Comparison of ENCODE assay signal across 22 mouse cellular contexts in the genomic region with DNA sequence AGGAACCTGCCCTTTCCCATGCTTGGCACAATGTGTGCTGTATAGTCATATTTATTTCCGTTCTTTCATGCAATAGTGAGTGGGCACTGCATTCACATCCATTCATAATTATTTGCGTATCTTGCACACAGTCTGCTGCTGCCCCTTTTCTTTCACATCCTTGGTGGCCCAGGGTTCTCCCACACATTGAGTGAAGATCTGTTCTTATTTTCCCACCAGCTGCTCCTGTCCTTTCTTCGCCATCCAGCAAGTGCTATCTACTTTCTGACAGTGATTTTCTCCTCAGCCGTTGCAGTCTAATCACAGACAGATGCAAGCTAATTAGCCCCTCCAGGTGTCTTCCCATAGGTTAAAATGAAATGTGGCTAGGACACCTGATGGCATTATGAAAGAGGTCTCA.
A peak's percentile ranks its signal among the peaks of the same experiment; 100 is the strongest.
DNase-seq lines count a peak whose midpoint lies in the region; ATAC-seq and TF ChIP-seq lines count a peak whose summit lies in the region.
"Had no signal": no experiment of that assay in that cellular context is flagged by ENCODE, and none has a peak within 500 bp of the region (broad histone marks: within the 10 kb centered on the region; RNA-seq: fewer than 3 reads in every experiment).

No protein-coding gene starts in this region.

- peak overlapping the region; percentile 42; the same call in 1 of the 2 replicates for H3K27ac ChIP-seq in forebrain, embryonic 12.5 days
- no peak overlapping the region for H3K27ac ChIP-seq in forebrain, embryonic 16.5 days (ENCODE audit: low read length)
- H3K27ac ChIP-seq in hindbrain, postnatal 0 days = no peak overlapping the region
- no peak overlapping the region for H3K27ac ChIP-seq in hindbrain, embryonic 10.5 days
- H3K27ac ChIP-seq: heart, embryonic 10.5 days; intestine, embryonic 15.5 days; limb, embryonic 12.5 days; midbrain, embryonic 10.5 days had no signal

- 61% methylated on average over 4 of the region's 4 CpGs for WGBS in forebrain, embryonic 12.5 days
- 45% methylated on average over 4 of the region's 4 CpGs for WGBS in forebrain, embryonic 16.5 days
- WGBS in hindbrain, postnatal 0 days = 45% methylated on average over 4 of the region's 4 CpGs
- WGBS in hindbrain, embryonic 10.5 days = 70% methylated on average over 4 of the region's 4 CpGs

- peak; percentile 63; the same call in 1 of the 2 replicates for ATAC-seq in forebrain, embryonic 12.5 days (ENCODE audit: low FRiP score)
- no peak for ATAC-seq in forebrain, embryonic 16.5 days
- ATAC-seq in hindbrain, postnatal 0 days = peak; percentile 66; the same call in 1 of the 2 replicates
- ATAC-seq: intestine, embryonic 15.5 days; liver, postnatal 0 days; lung, postnatal 0 days had no signal

- no peaks in the 10 kb centered on the region for H3K36me3 ChIP-seq in forebrain, embryonic 12.5 days (replicated peaks)
- H3K36me3 ChIP-seq in forebrain, embryonic 16.5 days (ENCODE audit: control insufficient read depth, insufficient read depth) = no peaks in the 10 kb centered on the region
- H3K36me3 ChIP-seq in hindbrain, postnatal 0 days (ENCODE audit: insufficient read depth, low read length) = no peaks in the 10 kb centered on the region
- no peaks in the 10 kb centered on the region for H3K36me3 ChIP-seq in hindbrain, embryonic 10.5 days
- H3K36me3 ChIP-seq: heart, embryonic 10.5 days; intestine, embryonic 15.5 days; limb, embryonic 12.5 days; midbrain, embryonic 10.5 days had no signal

- H3K4me3 ChIP-seq in forebrain, embryonic 12.5 days (replicated peaks) = no peak overlapping the region
- H3K4me3 ChIP-seq in forebrain, embryonic 16.5 days (replicated peaks; ENCODE audit: low read length) = no peak overlapping the region
- no peak overlapping the region for H3K4me3 ChIP-seq in hindbrain, postnatal 0 days (ENCODE audit: low read length)
- H3K4me3 ChIP-seq in hindbrain, embryonic 10.5 days = no peak overlapping the region
- H3K4me3 ChIP-seq: heart, embryonic 10.5 days; intestine, embryonic 15.5 days; limb, embryonic 12.5 days; midbrain, embryonic 10.5 days had no signal

- H3K9ac ChIP-seq in forebrain, embryonic 12.5 days = no peak overlapping the region
- H3K9ac ChIP-seq in forebrain, embryonic 16.5 days (replicated peaks; ENCODE audit: low read depth, low read length) = no peak overlapping the region
- no peak overlapping the region for H3K9ac ChIP-seq in hindbrain, postnatal 0 days (replicated peaks; ENCODE audit: low read length)
- H3K9ac ChIP-seq: intestine, embryonic 15.5 days; limb, embryonic 12.5 days; liver, postnatal 0 days had no signal

- H3K9me3 ChIP-seq in forebrain, embryonic 12.5 days = no peaks in the 10 kb centered on the region
- H3K9me3 ChIP-seq in forebrain, embryonic 16.5 days (ENCODE audit: control insufficient read depth, low read length) = no peaks in the 10 kb centered on the region
- no peaks in the 10 kb centered on the region for H3K9me3 ChIP-seq in hindbrain, postnatal 0 days (ENCODE audit: low read length)
- H3K9me3 ChIP-seq in hindbrain, embryonic 10.5 days = no peaks in the 10 kb centered on the region
- H3K9me3 ChIP-seq: heart, embryonic 10.5 days; intestine, embryonic 15.5 days; limb, embryonic 12.5 days; midbrain, embryonic 10.5 days had no signal

- no peak for TF ChIP-seq CTCF in hindbrain, postnatal 0 days (IDR thresholded peaks at IDR 0.05; ENCODE audit: low read depth)

- H3K4me1 ChIP-seq in forebrain, embryonic 12.5 days = peaks cover 5% of the 10 kb centered on the region
- no peaks in the 10 kb centered on the region for H3K4me1 ChIP-seq in forebrain, embryonic 16.5 days (replicated peaks; ENCODE audit: control insufficient read depth, insufficient read depth, low read length)
- no peaks in the 10 kb centered on the region for H3K4me1 ChIP-seq in hindbrain, postnatal 0 days (ENCODE audit: insufficient read depth, low read length)
- peaks cover 5% of the 10 kb centered on the region; the same call in 1 of the 2 replicates for H3K4me1 ChIP-seq in hindbrain, embryonic 10.5 days (replicated peaks)
- H3K4me1 ChIP-seq: heart, embryonic 10.5 days; intestine, embryonic 15.5 days; limb, embryonic 12.5 days had no signal

- no peaks in the 10 kb centered on the region for H3K27me3 ChIP-seq in forebrain, embryonic 12.5 days
- H3K27me3 ChIP-seq in forebrain, embryonic 16.5 days (replicated peaks; ENCODE audit: control insufficient read depth, insufficient read depth, low read length) = no peaks in the 10 kb centered on the region
- no peaks in the 10 kb centered on the region for H3K27me3 ChIP-seq in hindbrain, postnatal 0 days (ENCODE audit: insufficient read depth, low read length)
- H3K27me3 ChIP-seq in hindbrain, embryonic 10.5 days (ENCODE audit: insufficient read depth, poor library complexity, severe bottlenecking) = no peaks in the 10 kb centered on the region
- H3K27me3 ChIP-seq: intestine, embryonic 15.5 days; limb, embryonic 12.5 days had no signal

- peak; percentile 33 for DNase-seq in hindbrain, postnatal 0 days (ENCODE audit: low spot score)
- no peak for DNase-seq in hindbrain, embryonic 10.5 days (ENCODE audit: low spot score)
- DNase-seq in retina, postnatal 1 day = peak; percentile 7
- no peak for DNase-seq in retina, embryonic 14.5 days (ENCODE audit: low spot score)
- no peak for DNase-seq in thymus, postnatal 36 days
- DNase-seq: adrenal gland, postnatal 25 days; cerebellum, adult 11 months; cerebellum, postnatal 36 days; heart, postnatal 4 days; kidney, adult 8-10 months; kidney, postnatal 10 days; liver, postnatal 0 days; right cerebral cortex, postnatal 25 days; spleen, adult 18-20 months had no signal

- no peak overlapping the region for H3K4me2 ChIP-seq in forebrain, embryonic 12.5 days
- no peak overlapping the region for H3K4me2 ChIP-seq in forebrain, embryonic 16.5 days (ENCODE audit: low read length)
- H3K4me2 ChIP-seq in hindbrain, postnatal 0 days (ENCODE audit: low read depth, low read length) = no peak overlapping the region
- H3K4me2 ChIP-seq: intestine, embryonic 15.5 days; limb, embryonic 12.5 days; liver, embryonic 11.5 days had no signal

Comparison
In these comparisons a context has a peak if more than half of its experiments do, and no peak if none do; other contexts are left out.
1. DNase-seq: peak in hindbrain, postnatal 0 days (single experiment) and retina, postnatal 1 day (single experiment); none in hindbrain, embryonic 10.5 days (single experiment), retina, embryonic 14.5 days (single experiment) and thymus, postnatal 36 days (0 of 2).